Mouse (Mus musculus) small intestine, adult 2 months (tissue): ENCODE measurements at regions not wholly inside any gene's neighbourhood (a gene's known extent, or its start where the extent isn't known, plus 50 kb on each side); places are given as distances from the start of the nearest gene placed in this dataset.

Experiments used
- H3K27ac ChIP-seq: fragments of 200-500 bp; 2 replicates; pipeline ENCODE4 v1.5.1; 2012; ENCODE audit warnings: low read depth, low read length, control low read depth, inconsistent platforms; ENCODE audit not compliant: insufficient read depth
- H3K27me3 ChIP-seq: fragments of 200-500 bp; 2 replicates; pipeline ENCODE4 v1.6.1; 2012; ENCODE audit warnings: mild to moderate bottlenecking, moderate library complexity, low read length, inconsistent platforms; ENCODE audit not compliant: control insufficient read depth, insufficient read depth
- H3K36me3 ChIP-seq: fragments of 200-500 bp; 2 replicates; pipeline ENCODE4 v1.6.1; 2012; ENCODE audit warnings: mild to moderate bottlenecking, low read length, control low read depth, inconsistent platforms; ENCODE audit not compliant: control insufficient read depth, insufficient read depth
- H3K4me1 ChIP-seq: fragments of 200-500 bp; 2 replicates; pipeline ENCODE4 v1.6.1; 2012; ENCODE audit warnings: low read length, inconsistent platforms, mixed read lengths; ENCODE audit not compliant: control insufficient read depth, insufficient read depth, insufficient read length
- H3K4me3 ChIP-seq: fragments of 200-500 bp; 2 replicates; pipeline ENCODE4 v1.5.1; 2012; ENCODE audit warnings: low read depth, mild to moderate bottlenecking, control low read depth, inconsistent platforms, low read length, moderate library complexity
- CTCF ChIP-seq: fragments of 200-500 bp; IDR thresholded peaks from 2 replicates; pipeline ENCODE4 v1.5.1; 2012; ENCODE audit warnings: low read depth, mild to moderate bottlenecking, control low read depth, inconsistent platforms, low read length, moderate library complexity, mixed read lengths; ENCODE audit not compliant: insufficient replicate concordance, insufficient read length; ENCODE audit errors: extremely low read depth
- POLR2A ChIP-seq: fragments of 200-500 bp; IDR thresholded peaks from 2 replicates; pipeline ENCODE4 v1.6.1; 2012; ENCODE audit warnings: low read depth, mild to moderate bottlenecking, control low read depth, inconsistent platforms, low read length, moderate library complexity
- WGBS: fragments of 180-500 bp; shearing (Covaris S2); methylation state at CpG from one replicate; pipeline ENCODE4 v1.1.7; 2018; 5-methylcytosine and 5-hydroxymethylcytosine counted together

GRCm38 (mm10) chr14:47857731-47858556 is 209.7 kb downstream of the Ktn1 start:
- H3K36me3 ChIP-seq: no peaks in the 10 kb centered on the region
- no peak overlapping the region for H3K4me3 ChIP-seq
- H3K27ac ChIP-seq: no peak overlapping the region
- TF ChIP-seq POLR2A (no peak), CTCF (no peak)
- H3K27me3 ChIP-seq: no peaks in the 10 kb centered on the region
- H3K4me1 ChIP-seq: no peaks in the 10 kb centered on the region
- WGBS: 76% methylated on average over 16 of the region's 16 CpGs

DNA sequence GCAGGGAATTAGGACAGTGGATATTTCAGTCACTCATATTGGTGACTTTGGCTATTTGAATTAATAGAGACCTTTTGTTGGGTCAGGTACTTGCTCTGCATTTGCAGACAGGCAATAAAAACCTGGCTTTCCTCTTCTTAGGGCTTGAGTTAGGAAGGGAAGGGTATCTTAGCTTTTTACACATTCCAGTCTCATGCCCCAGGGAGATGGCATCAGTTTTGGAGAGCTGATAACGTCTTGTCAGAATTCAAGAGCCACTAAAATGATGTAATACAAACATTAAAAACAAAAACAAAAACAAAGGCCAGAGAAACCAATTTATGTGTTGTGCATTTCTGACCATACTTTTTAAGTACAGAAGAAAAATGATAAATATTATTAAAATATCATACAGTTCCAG is 214.3 kb downstream of the Ktn1 start:
- TF ChIP-seq CTCF (no peak), POLR2A (no peak)
- 69% methylated on average over 1 of the region's 1 CpGs for WGBS
- H3K36me3 ChIP-seq: no peaks in the 10 kb centered on the region

GRCm38 (mm10) chr14:47863067-47863466 is 214.8 kb downstream of the Ktn1 start:
- H3K4me1 ChIP-seq: no peaks in the 10 kb centered on the region

More for the DNA sequence above, 214.3 kb downstream of the Ktn1 start:
- H3K27me3 ChIP-seq: no peaks in the 10 kb centered on the region; the same call in 1 of the 2 replicates
- H3K27ac ChIP-seq: no peak overlapping the region
- H3K4me1 ChIP-seq: no peaks in the 10 kb centered on the region
- no peak overlapping the region for H3K4me3 ChIP-seq

GRCm38 (mm10) chr14:47863701-47864100 is 215.5 kb downstream of the Ktn1 start:
- TF ChIP-seq CTCF (no peak), POLR2A (no peak)
- Histone ChIP-seq H3K27ac (no peak overlapping the region), H3K27me3 (no peaks in the 10 kb centered on the region; the same call in 1 of the 2 replicates), H3K36me3 (no peaks in the 10 kb centered on the region), H3K4me3 (no peak overlapping the region), H3K4me1 (no peaks in the 10 kb centered on the region)
- WGBS: 71% methylated on average over 6 of the region's 6 CpGs

More at GRCm38 (mm10) chr14:47863067-47863466, 214.8 kb downstream of the Ktn1 start:
- Histone ChIP-seq H3K36me3 (no peaks in the 10 kb centered on the region), H3K4me3 (no peak overlapping the region), H3K27me3 (no peaks in the 10 kb centered on the region; the same call in 1 of the 2 replicates), H3K27ac (no peak overlapping the region)
- TF ChIP-seq CTCF (no peak), POLR2A (no peak)
- WGBS: 45% methylated on average over 5 of the region's 5 CpGs

DNA sequence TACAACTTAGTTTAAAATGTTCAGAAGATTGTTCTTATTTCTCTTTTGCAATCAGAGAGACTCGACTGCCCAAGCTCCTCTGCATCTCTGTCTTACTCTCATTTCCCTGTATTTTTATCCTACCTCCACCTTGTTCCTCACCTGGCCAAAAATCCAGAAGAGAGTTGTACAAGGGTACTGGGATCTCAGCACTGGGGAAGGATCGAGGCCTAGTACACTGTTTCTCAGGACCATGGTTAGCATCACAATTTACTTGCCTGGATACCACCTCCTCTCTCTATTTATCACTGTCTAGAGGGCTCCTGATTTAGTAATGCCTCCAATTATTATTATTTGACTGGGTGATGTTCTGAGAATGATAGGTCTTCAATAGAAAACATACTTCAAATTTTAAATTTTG is 218.8 kb downstream of the Ktn1 start:
- Histone ChIP-seq H3K4me3 (no peak overlapping the region), H3K27ac (no peak overlapping the region), H3K27me3 (no peaks in the 10 kb centered on the region; the same call in 1 of the 2 replicates), H3K4me1 (no peaks in the 10 kb centered on the region), H3K36me3 (no peaks in the 10 kb centered on the region)
- no peak for TF ChIP-seq POLR2A
- no peak for TF ChIP-seq CTCF
- 82% methylated on average over 2 of the region's 2 CpGs for WGBS

DNA sequence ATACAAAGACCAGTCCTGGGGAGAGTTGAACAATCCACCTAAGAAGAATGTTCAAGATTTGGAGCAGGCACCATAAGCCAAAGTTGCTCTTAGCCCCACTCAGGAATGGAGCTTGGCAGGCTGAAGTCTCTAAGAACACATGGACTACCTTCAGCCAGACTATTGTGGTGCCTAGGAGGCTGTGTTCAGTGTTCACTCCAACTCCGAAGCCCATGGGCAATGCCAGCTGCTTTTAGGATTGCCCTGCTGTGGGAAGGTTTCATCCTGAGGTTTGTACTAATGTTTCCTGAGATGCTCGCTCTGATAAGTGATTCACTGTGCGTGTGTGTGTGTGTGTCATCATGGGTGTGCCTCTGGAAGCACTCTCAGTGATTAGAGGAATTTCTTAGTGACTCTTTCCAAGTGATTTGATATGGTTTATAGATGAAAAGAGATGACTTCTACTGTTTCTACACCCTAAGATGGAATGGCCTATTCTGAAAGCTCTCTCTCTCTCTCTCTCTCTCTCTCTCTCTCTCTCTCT is 220.1 kb downstream of the Ktn1 start:
- 75% methylated on average over 3 of the region's 3 CpGs for WGBS
- Histone ChIP-seq H3K27me3 (no peaks in the 10 kb centered on the region; the same call in 1 of the 2 replicates), H3K36me3 (no peaks in the 10 kb centered on the region), H3K4me1 (no peaks in the 10 kb centered on the region), H3K27ac (no peak overlapping the region), H3K4me3 (no peak overlapping the region)
- TF ChIP-seq POLR2A (no peak), CTCF (no peak)

DNA sequence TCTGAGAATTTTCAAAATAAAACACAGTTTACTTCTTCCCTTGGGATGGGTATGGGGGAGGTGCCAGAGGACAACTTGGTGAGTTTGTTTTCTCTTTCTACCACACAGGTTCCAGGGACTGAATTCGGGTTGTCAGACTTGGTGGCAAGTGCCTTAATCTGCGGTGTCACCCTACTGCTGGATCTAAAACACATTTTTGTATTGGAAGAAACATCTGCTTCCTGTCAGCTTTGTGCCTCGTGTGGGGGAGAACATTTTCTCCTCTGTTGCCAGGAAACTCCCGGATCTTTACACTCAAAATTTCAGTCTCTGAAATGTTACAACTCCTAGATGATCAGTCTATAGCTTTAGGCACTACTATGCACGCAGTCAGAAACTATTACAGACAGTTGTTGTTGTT is 228.3 kb downstream of the Ktn1 start:
- H3K4me3 ChIP-seq: no peak overlapping the region
- H3K4me1 ChIP-seq: no peaks in the 10 kb centered on the region
- WGBS: 63% methylated on average over 5 of the region's 5 CpGs
- TF ChIP-seq CTCF (no peak), POLR2A (no peak)
- H3K36me3 ChIP-seq: no peaks in the 10 kb centered on the region
- H3K27ac ChIP-seq: no peak overlapping the region
- H3K27me3 ChIP-seq: no peaks in the 10 kb centered on the region; the same call in 1 of the 2 replicates
